Mouse (Mus musculus) layer of hippocampus, postnatal 10 days (tissue): Measurements from ENCODE around the gene Akr1b3. TPM values are rescaled to one million over a fixed set of nuclear protein-coding genes. Genes with fewer than 3 reads are reported as not detected.
A peak's percentile ranks its signal among the peaks of the same experiment; 100 is the strongest.
"Not testable (repeated sequence)": the region's sequence is repeated elsewhere in the genome, so short reads cannot be mapped to it uniquely, and the experiment has no call there.

ENCODE experiments used
- DNase-seq, 2 experiments: peaks; one replicate each; pipeline ENCODE4 v3.0.0; 2021; ENCODE audit warnings: low spot score in 2 of 2
- long read RNA-seq: library from polyadenylated mRNA; stranded (forward); transcript quantifications from one replicate; pipeline ENCODE4 v2.0.0, GENCODE M21; 2023
- total RNA-seq, 2 experiments: library from RNA; stranded (reverse); gene quantifications; 2 replicates each; pipeline ENCODE4 v1.2.3; 2021

Gene Akr1b3
- total RNA-seq: 10 to 100 TPM; 47.0 to 47.1 TPM
- long read RNA-seq, transcript Akr1b3-201 (10 exons, 1,387 nt): major isoform, 32 of 33 reads
- long read RNA-seq, partial matches to known transcripts: 1 of 33 reads
- long read RNA-seq, other reads (novel, unspliced or antisense): 0 of 33 reads

DNA sequence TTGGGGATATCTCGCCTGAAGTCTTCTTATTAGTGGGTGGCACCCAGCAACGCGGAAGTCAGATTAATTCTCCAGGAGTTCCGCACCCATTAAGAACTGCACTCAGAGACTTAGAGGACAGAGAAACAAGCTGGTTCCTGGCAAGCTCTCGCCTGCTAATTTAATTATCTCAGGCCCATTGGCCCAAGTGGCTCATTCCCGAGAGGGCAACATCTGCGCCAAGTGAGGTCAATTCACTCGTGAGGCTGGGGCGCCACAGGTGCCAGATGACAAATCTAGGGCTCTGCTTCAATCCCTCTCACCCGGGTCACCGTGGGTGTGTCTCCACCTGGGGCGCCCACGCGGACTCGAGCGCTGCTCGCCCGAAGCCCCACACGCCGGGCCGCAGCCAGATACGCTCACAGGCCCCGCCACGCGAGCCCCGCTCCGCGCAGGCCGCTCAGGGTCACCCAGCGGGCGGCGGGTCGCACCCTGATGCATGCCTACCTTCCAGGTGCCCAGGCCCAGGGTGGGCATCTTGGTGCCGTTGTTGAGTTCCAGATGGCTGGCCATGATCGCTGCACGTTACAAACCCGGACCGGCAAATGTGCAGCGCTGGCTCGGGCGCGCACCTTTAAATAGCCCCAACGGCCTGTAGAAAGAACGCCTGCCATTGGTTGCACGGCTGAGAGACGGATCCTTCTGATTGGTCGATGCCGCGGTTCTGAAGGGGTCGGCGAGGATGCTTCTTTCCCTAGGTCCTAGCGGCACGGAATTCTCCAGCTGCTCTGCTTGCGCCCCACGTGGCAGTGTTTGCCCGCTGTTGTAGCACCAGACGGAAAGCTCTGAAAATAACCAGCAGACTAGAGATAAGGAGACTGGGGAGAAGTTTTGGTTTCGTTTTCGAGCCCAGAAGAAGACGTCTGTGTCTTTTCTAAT lies at the start of gene Akr1b3:
Gene Akr1b3 (minus strand): TSS at position 625 of the 918 bp plus-strand sequence.
- DNase-seq: peak; percentile 81 to 87

DNA sequence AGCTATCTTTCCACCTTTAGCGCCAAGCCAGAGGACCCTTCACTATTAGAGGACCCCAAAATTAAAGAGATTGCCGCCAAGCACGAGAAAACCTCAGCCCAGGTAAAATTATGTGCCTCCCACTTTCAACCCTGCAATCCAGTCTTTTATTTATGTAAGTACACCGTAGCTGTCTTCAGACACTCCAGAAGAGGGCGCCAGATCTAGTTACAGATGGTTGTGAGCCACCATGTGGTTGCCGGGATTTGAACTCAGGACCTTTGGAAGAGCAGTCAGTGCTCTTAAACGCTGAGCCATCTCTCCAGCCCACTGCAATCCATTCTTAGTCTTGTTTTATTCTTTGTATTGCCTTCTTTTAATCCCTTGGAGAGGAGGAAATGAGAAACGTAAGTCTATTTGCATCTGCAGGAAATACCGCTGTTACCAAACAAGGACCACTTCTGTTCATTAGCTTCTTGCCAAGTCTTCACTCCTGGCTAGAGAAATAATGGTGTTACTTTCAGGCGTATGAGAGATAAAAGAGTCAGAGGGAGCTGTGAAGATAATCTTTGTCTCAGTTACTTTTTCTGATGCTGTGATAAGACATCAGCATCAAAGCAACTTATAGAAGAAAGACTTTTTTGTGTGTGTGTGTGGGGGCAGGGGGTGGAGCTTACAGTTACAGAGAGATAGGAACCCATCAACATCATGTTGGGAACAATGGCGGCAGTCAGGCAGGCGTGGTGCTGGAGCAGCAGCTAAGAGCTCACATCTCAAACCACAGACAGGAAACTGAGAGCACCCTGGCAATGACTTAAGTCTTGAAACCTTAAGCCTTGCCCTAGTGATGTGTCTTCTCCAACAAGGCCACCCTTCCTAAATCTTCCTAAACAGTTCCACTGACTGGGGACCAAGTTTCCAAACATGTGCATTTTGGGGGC lies 47.2 kb upstream of the Akr1b3 start:
- DNase-seq: no peak

DNA sequence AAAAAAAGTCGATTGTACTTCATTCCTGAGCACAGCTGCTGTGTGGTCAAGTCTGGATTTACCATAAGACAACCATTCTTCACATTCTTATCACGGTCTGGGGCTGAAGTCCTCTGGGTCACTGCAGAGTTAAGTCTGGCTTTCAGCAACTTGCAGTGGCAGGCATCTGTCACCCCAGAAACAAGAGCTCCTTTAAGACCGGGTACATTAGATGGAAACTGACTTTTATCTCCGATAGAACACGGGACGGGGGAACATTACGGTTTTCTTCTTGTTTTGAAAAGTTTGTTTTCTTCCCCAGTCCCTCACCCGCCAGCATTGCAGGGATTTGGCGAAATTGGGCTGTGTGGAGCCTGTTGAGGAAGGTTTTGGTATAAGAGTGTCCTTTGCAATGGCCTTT lies 38.6 kb upstream of the Akr1b3 start:
- DNase-seq: no peak

DNA sequence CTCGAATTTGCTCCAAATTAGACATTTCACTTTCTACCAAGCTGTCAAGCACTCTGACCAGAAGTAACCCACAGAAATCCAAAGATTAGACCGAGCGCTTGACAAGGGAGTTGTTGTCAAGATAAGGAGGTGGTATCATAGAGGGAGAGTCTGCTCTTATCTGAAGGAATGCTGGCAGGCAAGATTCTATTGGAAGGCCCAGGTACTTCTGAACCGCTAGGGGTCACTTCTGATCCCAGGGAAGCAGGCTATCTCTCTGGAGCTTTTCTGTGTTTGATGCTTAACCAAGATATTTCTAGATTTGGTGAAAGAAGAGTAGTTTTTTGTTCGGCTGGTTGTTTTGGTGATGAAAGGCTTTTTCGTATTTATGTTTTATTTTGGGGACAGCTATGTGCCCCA lies 38.1 kb upstream of the Akr1b3 start:
- no peak for DNase-seq

DNA sequence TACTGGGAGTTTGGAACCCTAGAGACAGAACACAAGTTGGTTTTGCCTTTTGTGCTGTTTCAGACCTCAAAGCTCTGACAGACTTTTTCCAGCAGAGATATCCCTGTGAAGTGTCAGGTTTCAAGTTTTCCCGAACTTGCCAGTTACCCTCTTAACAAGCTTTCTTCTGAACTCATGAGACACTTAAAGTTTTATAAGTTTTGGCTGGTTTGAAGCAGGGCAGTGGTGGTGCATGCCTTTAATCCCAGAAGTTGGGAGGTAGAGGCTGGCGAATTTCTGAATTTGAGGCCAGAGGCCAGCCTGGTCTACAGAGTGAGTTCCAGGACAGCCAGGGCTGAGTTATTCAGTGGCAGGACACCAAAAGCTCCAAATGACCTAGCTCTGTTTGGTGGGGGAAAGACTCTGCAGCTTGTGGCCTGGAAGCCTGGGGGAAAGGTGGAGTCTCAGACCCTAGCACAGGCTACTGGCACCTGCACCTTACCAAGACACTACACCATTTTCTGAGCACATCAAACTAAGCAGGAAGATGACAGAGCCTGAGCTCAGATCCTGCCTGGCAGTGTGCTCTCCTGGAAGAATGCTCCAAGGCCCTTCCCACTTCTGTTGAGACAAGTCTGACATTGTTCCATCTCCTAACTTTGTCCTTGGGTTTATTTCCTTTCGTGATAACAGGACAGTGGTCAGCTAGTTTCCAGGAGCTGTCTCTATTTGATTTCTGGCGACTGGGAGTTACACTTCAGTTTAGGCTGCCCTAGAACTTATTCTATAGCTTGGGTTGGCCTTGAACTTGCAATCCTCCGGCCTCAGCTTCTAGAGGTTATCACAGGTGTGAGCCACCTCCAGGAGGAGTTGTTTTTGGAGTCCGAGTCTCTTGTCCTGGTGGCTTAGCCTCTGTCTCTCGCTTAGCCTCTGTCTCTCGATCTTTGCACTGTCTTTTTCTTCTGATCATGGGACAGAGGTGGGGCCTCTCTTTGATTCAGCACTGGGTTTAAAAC lies 37.4 kb upstream of the Akr1b3 start:
- no peak for DNase-seq

DNA sequence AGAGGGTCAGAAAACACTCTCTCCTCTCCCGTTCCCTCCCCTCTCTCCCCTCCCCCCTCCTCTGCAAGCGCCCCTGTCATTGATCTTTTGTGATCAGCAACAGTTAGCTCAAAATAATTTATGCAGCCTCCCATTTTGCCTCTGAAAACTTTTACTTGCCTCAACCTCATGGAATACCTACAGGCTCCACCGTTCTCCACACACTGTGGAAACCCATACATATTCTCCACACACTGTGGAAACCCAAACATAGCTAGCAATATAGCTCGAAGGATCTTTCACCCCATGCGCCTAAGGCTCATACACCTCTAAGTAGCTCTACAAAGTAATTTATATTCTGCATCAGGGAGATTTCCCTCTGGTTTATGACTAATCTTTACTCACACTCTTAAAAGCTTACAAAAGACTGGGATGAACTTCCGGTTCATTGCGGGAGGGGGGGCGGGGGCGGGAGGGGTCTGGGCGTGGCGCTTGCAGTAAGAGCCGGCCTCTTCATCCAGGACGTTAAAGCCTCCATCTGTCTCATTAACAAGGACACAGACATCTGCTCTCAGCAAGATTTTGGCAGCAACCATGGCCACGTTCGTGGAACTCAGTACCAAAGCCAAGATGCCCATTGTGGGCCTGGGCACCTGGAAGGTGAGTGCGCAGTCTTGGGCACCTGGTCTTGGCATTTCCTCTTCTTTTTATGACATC lies 36.5 kb upstream of the Akr1b3 start, which contains the start of gene Akr1b8:
Gene Akr1b8 (plus strand): TSS at position 462 of the 696 bp plus-strand sequence.
- no peak for DNase-seq

DNA sequence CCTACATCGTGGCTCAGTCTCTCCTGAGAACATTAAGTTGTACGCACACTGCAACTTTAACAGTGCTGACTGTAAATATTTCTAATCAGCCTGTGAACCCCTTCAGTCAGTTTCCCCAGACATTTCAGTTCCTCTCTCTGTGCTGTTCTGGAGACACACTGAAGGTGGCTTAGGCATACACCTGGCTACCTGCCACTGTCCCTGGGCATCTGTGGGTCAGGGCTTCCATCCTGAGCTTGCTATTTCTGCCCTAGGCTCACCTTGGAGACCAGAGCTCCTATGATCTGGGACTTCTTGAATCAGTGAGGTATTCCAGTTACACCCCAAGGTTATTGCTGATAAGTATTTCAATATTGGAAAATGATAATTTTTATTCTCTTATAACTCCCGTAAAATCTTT lies 35.1 kb upstream of the Akr1b3 start:
- DNase-seq: no peak

DNA sequence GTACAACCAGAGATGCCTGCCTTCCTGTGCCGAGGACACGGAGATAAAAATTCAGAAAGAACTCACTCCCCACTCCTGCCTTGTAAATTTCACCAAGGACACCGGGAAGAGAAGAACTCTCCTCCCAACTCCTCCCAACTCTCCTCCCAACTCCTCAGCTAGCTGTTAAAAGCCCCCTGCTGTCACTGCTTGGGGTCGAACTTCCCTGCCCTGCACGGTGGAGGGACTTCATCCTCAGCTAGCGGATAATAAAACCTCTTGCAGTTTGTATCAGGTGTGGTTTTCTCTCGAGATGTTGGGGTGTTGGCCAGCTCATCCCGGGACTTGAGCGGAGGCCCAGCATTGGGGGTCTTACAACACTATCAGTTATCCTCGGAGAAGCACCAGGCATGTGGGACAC lies 34.2 kb upstream of the Akr1b3 start:
- not testable (repeated sequence) for DNase-seq

DNA sequence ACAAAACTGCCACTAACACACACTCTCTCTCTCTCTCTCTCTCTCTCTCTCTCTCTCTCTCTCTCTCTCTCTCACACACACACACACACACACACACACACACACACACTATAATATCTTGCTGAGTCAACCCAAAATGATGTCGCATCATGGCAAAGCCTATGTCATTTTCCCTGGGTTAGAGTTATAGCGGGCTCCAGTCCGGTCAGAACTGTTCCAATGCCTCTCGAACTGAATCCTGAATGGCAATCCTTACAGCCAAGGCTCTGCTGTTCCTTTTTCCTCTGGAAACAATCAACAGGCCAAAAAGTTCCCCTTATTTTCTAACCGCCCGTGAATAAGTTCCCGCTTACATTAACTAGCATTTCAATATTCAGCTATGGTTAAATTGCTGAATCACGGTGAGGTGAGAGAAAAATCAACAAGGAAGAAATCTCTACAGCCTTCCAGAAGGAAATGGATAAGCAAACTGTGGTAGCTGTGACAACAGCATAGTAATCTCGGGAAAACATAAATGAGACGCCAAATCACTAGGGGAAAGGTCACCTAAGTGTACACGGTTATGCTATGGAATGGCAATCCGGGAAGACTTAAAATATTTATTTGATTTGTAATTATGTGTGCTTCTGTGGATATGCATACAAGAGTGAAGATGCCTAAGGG lies 32.9 kb upstream of the Akr1b3 start:
- DNase-seq: no peak

DNA sequence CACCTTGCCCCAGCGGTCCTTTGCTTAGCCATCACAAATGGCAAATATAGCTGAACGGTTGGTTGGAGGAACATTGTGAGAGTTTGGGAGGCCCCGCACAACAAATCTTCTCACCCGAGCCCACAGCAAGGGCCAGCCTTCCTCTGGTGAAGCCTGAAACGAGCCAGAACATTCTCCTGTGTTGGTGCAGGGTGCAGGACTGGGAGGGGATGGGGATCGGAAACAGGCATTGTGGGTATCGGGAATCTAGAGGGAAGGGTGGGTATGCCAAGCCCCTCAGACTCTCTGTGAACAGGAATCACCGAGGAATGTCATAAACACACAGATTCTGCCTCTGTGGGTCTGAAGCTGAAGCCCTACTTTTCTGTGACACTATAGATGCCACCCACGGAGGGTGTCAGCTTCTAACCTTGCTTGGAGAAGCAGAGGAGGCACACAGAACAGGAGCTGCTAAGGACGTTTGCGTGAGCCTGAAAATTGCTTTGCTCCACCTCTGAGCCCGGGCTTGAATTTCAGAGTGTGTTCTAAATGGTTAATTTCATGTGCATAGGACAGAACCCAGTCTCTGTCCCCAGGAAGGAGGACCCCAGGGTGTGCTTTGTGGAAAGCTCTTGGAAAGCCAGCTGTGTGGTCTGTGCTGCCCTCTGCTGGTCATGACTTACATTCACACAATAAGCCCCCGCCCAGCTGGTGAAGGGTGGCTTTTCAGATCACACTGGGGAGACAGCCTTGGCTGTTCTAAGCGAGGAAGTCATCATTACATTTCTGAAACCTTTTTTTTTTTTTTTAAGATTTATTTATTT lies 29.0 kb upstream of the Akr1b3 start:
- peak; percentile 87 to 88 for DNase-seq

DNA sequence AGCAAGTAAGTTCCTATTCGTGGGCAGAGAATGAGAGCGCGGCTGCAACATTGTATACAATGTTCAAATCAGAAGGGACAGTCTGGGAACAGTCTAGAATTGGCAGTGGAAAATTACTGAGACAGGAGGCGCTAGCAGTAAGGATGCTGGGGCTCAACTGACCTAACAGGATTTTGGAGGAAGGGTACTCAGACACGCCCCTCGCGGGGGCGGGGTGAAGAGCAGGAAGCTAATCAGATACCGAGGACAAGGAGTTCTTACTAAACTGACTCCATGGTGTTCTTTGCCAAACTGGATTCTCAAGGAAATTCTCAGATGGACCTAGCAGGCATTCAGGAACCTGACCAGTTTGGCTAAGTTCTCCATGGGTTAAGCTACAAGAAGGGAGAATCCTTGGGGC lies 27.7 kb upstream of the Akr1b3 start:
- DNase-seq: no peak

DNA sequence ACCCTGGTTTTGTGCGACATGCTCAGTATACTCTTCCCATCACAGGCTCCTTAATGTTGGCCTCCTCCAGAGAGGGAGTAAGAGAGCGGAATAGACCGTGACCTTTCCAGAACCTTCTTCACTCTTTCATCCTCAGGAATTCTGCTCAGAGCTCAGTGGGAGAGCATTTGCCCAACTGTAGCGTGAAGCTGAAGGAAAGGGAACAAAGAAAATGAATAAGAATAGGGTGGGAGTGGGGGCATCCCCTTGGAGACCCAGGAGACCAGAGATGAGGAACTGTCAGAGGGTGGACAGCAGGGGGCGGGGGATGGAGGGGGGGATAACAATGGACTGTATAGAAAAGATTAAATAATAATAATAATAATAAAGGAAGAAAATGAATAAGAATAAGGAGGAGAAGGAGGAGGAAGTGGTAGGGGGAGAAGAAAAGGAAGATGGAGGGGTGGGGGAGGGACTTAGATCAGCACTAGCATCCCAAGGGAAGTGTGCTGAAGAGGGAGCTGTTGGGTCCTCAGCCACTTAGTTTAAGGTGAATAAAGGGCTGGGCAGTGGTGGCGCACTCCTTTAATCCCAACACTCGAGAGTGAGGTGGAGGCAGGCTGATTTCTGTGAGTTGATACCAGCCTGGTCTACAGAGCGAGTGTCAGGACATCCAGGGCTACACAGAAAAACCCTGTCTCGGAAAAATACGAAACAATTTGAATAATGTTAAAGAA lies 27.0 kb upstream of the Akr1b3 start:
- DNase-seq: no peak

DNA sequence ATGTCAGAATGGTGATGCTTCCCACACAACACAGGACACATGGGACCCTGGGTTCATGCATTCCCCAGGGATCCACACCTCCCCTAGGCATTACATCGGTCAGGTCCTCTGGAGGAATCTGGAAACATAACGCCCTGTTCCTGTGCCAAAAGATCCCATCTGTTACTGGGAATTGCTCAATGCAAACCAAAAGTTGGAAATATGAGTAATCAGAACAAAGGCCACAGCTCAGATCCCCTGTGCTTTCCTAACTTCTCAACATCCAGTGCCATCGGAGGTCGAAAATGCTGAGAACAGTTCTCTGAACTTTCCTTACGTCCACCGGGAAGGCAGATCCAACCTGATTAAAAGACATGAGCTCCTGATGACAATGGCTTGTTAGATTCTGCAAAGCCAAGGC lies 26.1 kb upstream of the Akr1b3 start:
- no peak for DNase-seq

DNA sequence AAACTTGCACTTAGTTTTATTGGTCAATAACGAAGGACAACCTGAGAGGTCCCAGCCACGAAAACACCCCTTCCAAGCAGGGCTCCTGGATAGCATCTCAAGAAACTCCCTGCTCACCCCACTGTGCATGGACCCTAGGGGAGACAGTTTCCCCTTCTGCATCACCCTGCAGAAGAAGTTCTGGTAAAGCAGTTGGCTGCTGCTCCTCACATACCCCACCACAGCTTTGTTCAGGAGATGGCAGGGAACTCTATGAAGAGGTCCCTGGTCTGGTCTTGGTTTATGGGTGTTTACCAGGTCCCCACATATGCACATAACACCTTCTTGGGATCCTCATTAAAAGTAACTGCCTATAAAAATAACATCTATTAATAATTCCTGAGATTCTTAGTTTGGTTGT lies 25.2 kb upstream of the Akr1b3 start:
- no peak for DNase-seq

DNA sequence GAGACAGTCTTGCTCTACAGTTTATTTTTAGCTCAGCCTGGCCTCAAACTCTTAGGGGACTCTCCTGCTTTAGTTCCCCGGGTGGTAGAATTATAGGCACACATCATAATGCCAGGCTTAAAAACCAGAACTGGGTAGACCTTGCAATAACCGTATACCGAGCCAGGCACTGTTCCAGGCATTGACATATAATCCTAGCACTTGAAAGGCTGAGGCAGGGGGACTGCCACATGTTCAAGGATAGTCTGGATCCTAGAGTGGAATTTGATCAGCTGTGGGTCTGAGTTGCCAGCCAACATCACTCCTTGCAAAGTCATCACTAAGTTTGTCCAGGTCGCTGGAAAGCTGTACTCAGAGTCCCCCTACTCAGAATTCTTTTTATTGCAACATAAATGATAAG lies 24.7 kb upstream of the Akr1b3 start:
- no peak for DNase-seq

DNA sequence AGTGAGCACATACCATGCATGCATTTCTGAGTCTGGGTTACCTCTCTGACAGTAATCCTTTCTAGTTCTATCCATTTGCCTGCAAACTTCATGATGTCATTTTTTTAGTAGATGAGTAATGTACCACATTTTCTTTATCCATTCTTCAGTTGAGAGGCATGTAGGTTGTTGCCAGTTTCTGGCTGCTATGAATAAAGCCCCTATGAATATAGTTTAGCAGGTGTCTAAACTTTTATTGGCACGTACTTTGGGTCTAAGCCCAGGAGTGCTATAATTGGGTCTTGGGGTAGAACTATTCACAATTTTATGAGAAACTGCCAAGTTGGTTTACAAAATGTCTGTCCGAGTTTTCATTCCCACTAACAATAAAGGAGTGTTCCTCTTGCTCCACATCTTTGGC lies 20.5 kb upstream of the Akr1b3 start:
- DNase-seq: no peak

DNA sequence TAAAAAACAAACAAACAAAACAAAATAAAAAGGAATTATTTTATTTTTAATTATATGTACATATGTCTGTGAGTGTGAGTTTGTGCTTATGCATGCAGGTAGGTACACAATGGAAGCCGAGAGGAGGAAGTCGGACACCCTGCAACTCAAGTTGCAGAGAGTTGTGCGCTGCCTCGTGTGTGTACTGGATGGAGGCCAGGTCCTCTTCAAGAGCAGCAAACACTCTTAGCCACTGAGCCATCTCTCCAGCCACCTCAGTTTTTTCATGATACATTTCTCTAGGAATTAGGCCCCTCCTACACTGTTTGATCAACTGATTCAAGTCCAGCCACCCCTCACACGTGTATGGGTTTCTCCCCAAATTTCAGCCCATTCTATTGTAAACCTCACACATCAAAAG lies 17.4 kb upstream of the Akr1b3 start:
- DNase-seq: no peak

DNA sequence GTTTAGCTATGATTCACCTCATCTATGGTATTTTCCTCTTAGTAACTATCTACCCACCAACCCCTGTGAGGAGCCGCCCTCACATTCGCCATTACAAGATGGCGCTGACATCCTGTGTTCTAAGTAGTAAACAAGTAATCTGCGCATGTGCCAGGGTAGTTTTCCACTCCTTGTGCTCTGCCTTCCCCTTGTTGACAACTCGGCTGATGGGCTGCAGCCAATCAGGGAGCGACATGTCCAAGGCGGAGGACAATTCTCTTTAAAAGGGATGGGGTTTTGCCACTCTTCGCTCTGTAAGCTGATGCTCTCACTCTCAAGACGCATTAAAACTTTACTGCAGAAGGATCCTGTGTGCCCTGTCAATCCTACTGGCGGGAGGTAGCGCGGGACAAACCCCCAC lies 14.5 kb upstream of the Akr1b3 start:
- DNase-seq: not testable (repeated sequence)
